ENCODE assay signal across 14 mouse cellular contexts in genomic region chr7:3260701-3261100, GRCm38 (mm10).
"Had no signal": no experiment of that assay in that cellular context is flagged by ENCODE, and none has a peak within 500 bp of the region (broad histone marks: within the 10 kb centered on the region; RNA-seq: fewer than 3 reads in every experiment).

No protein-coding gene starts in this region.

- DNase-seq: lung, adult 18-20 months; lung, embryonic 14.5 days; lung, postnatal 10 days; right cerebral cortex, postnatal 14 days; thymus, adult 18-20 months; thymus, postnatal 14 days; thymus, postnatal 36 days had no signal

- H3K27ac ChIP-seq: macrophage; midbrain, embryonic 13.5 days; midbrain, embryonic 15.5 days; neural tube, embryonic 12.5 days; stomach, embryonic 15.5 days; stomach, postnatal 0 days had no signal

- H3K4me3 ChIP-seq: megakaryocyte, embryonic 14.5 days; midbrain, embryonic 13.5 days; midbrain, embryonic 15.5 days; neural tube, embryonic 12.5 days; stomach, embryonic 15.5 days had no signal
